Mouse (Mus musculus): ENCODE data around the gene Dbn1. TPM values are rescaled to one million over a fixed set of nuclear protein-coding genes. Genes with fewer than 3 reads are reported as not detected.

Dbn1 gene
- polyA plus RNA-seq, 1 experiment from 2014 or later, result 7.7 TPM

DNA sequence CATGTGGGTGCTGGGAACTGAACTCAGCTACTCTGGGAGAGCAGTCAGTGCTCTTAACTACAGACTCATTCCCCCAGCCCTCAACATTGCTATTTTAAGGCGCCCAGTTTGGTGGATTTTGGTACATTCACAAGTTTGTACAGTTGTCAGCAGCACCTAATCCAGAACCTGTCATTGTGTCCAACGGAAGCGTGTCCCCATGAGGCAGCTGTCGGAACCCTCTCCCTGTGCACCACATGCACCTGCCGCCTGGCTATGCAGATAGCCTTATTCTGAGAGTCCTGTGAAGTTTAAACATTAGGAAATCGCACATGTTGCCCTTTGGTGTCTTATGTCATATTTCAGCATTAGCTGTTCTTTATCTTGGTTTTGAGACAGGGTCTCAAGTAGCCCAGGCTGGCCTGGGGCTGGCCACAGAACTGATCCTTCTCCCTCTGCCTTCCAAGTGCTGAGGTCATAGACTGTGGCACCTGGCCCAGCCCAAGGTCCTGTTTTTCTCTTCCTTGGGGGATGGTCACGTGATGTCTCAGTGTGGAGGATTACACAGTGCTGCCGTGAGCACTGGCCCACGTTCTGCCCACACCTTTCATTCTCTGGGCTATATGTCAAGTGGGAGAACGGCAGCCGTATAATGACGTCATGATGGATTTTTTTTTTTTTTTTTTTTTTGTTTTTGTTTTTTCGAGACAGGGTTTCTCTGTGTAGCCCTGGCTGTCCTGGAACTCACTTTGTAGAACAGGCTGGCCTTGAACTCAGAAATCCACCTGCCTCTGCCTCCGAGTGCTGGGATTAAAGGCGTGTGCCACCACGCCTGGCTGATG is 38.0 kb upstream of the Dbn1 start:
- no peak overlapping the region for H3K9ac ChIP-seq (ENCODE audit: low read depth, low read length)
- 66% methylated on average over 16 of the region's 16 CpGs for WGBS (ENCODE audit: insufficient replicate concordance)
- ATAC-seq (ENCODE audit: low read depth), result no peak
- no peak overlapping the region for H3K4me2 ChIP-seq (ENCODE audit: low read depth, low read length)
- H3K4me1 ChIP-seq (ENCODE audit: control insufficient read depth, low read depth, low read length), result peaks cover 35% of the 10 kb centered on the region
- H3K36me3 ChIP-seq (ENCODE audit: control insufficient read depth, insufficient read depth), result no peaks in the 10 kb centered on the region; the same call in none of the 2 replicates
- no peak overlapping the region for H3K27ac ChIP-seq (ENCODE audit: low read length)
- H3K4me3 ChIP-seq (ENCODE audit: low read depth, low read length), result no peak overlapping the region
- no peaks in the 10 kb centered on the region for H3K27me3 ChIP-seq (ENCODE audit: control insufficient read depth, insufficient read depth, low read depth, low read length)
- H3K9me3 ChIP-seq (replicated peaks; ENCODE audit: control insufficient read depth, low read length), result no peaks in the 10 kb centered on the region

DNA sequence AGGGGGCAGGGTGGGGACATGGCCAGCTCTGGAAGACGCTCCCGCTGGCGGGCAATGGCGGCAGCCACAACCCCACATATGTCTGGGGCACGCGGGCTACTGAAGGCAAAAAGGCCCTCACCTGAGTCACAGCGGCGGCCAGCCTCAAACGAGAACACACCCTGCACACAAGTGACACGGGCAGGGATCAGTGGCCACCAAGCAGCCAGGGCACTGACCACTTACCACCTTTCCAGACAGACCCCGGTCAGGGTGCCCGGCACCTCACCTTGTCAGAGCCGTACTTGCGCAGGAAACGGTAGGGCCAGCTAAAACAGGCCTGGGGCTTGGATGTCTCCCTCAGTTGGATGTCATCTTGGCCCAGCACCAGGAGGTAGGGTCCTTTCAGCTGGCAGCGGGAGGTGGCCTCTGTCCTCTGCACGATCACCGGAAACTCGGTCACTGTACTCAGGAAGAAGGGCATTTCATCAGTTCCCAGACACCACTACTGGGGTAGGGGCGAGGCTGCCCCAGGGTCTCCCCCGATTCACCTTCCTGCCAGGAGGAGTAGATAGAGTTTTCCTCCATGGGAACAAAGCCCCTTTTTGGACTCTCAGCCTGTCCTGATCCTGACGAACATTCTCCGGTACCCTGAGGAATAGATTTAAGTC is 36.2 kb upstream of the Dbn1 start:
- H3K4me3 ChIP-seq (ENCODE audit: low read depth, low read length), result no peak overlapping the region
- ATAC-seq (ENCODE audit: low read depth), result no peak

DNA sequence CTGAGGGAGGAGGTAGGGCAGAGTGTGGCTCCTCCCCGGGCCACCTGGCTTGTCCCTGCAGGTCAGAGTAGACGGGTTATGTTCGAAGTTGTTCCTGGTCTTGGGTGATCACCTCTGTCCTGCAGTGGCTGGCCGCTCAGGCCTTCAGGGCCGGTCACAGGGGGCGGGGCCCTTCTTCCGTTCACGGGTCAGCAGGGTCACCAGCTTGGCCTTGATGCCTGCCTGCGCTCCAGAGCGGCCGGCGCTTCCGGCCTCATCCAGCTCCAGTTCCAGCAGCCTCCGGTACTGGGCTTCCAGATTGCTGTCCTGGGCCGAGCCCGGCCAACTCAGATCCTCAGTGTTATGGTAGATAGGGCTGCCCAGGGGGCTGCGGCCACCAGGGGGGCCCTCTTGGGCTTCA is 35.4 kb upstream of the Dbn1 start:
- ATAC-seq (ENCODE audit: low read depth), result peak; percentile 40
- Histone ChIP-seq H3K4me1 (ENCODE audit: control insufficient read depth, low read depth, low read length) (peaks cover 14% of the 10 kb centered on the region), H3K9me3 (replicated peaks; ENCODE audit: control insufficient read depth, low read length) (peaks cover 3% of the 10 kb centered on the region; the same call in 1 of the 2 replicates), H3K9ac (ENCODE audit: low read depth, low read length) (no peak overlapping the region), H3K27ac (ENCODE audit: low read length) (no peak overlapping the region), H3K36me3 (ENCODE audit: control insufficient read depth, insufficient read depth) (no peaks in the 10 kb centered on the region), H3K4me3 (ENCODE audit: low read depth, low read length) (no peak overlapping the region), H3K4me2 (ENCODE audit: low read depth, low read length) (no peak overlapping the region), H3K27me3 (ENCODE audit: control insufficient read depth, insufficient read depth, low read depth, low read length) (no peaks in the 10 kb centered on the region)
- WGBS (ENCODE audit: insufficient replicate concordance), result 76% methylated on average over 17 of the region's 17 CpGs

More for the DNA sequence above, 36.2 kb upstream of the Dbn1 start:
- H3K9me3 ChIP-seq (replicated peaks; ENCODE audit: control insufficient read depth, low read length), result peaks cover 3% of the 10 kb centered on the region; the same call in 1 of the 2 replicates
- no peak overlapping the region for H3K4me2 ChIP-seq (ENCODE audit: low read depth, low read length)
- H3K36me3 ChIP-seq (ENCODE audit: control insufficient read depth, insufficient read depth), result no peaks in the 10 kb centered on the region
- WGBS (ENCODE audit: insufficient replicate concordance), result 82% methylated on average over 23 of the region's 23 CpGs
- no peak overlapping the region for H3K27ac ChIP-seq (ENCODE audit: low read length)
- no peaks in the 10 kb centered on the region for H3K27me3 ChIP-seq (ENCODE audit: control insufficient read depth, insufficient read depth, low read depth, low read length)
- peaks cover 20% of the 10 kb centered on the region for H3K4me1 ChIP-seq (ENCODE audit: control insufficient read depth, low read depth, low read length)
- no peak overlapping the region for H3K9ac ChIP-seq (ENCODE audit: low read depth, low read length)

DNA sequence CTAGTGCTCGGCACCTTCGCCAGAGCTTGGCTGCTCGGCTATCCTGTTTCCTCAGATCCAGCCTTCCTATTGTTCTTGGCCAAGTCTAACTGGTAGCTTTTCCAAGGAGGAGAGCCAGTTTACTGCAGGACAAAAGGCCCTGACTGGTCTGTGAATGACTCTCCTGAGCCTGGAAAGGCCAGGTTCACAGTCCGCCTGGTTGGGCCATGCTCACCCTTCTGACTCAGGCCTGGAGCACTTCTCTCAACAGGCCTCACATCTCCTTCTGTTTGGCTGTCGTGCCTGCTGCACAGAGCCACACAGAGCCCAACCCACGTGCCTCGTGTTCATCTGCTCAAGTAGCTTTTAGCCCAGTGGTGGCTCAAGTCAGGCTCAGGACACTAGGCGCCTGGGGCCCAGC is 34.8 kb upstream of the Dbn1 start:
- no peak for ATAC-seq (ENCODE audit: low read depth)
- Histone ChIP-seq H3K4me1 (ENCODE audit: control insufficient read depth, low read depth, low read length) (peaks cover 9% of the 10 kb centered on the region), H3K27me3 (ENCODE audit: control insufficient read depth, insufficient read depth, low read depth, low read length) (no peaks in the 10 kb centered on the region), H3K4me3 (ENCODE audit: low read depth, low read length) (no peak overlapping the region), H3K36me3 (ENCODE audit: control insufficient read depth, insufficient read depth) (no peaks in the 10 kb centered on the region), H3K4me2 (ENCODE audit: low read depth, low read length) (no peak overlapping the region), H3K9ac (ENCODE audit: low read depth, low read length) (no peak overlapping the region), H3K27ac (ENCODE audit: low read length) (no peak overlapping the region), H3K9me3 (replicated peaks; ENCODE audit: control insufficient read depth, low read length) (peaks cover 3% of the 10 kb centered on the region; the same call in 1 of the 2 replicates)
- WGBS (ENCODE audit: insufficient replicate concordance), result 61% methylated on average over 8 of the region's 8 CpGs

DNA sequence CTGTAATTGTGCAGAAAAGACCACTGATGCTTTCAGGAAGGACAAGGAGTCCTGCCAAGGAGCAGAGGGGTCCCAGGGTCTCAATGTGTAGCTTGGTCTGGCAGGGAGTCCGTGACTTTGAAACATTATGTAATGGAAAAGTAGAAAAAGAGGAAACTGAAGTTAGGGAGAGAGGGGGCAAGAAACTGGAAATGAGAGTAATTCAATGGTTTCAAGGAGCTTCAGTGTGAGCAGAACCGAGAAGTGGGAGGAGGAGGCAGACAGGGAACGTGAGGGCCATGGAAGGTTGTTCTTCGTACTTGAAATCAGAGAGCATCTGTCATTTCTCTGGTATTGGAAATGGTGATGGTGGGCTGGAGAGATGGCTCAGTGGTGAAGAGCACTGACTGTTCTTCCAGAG is 31.7 kb upstream of the Dbn1 start:
- H3K27ac ChIP-seq (ENCODE audit: low read length), result no peak overlapping the region
- H3K9me3 ChIP-seq (replicated peaks; ENCODE audit: control insufficient read depth, low read length), result peaks cover 3% of the 10 kb centered on the region; the same call in 1 of the 2 replicates
- H3K4me3 ChIP-seq (ENCODE audit: low read depth, low read length), result no peak overlapping the region
- no peak for ATAC-seq (ENCODE audit: low read depth)
- no peak overlapping the region for H3K4me2 ChIP-seq (ENCODE audit: low read depth, low read length)
- no peak overlapping the region for H3K9ac ChIP-seq (ENCODE audit: low read depth, low read length)
- WGBS (ENCODE audit: insufficient replicate concordance), result 35% methylated on average over 4 of the region's 4 CpGs
- H3K27me3 ChIP-seq (ENCODE audit: control insufficient read depth, insufficient read depth, low read depth, low read length), result no peaks in the 10 kb centered on the region
- H3K4me1 ChIP-seq (ENCODE audit: control insufficient read depth, low read depth, low read length), result peaks cover 3% of the 10 kb centered on the region; the same call in 1 of the 2 replicates
- H3K36me3 ChIP-seq (ENCODE audit: control insufficient read depth, insufficient read depth), result no peaks in the 10 kb centered on the region

DNA sequence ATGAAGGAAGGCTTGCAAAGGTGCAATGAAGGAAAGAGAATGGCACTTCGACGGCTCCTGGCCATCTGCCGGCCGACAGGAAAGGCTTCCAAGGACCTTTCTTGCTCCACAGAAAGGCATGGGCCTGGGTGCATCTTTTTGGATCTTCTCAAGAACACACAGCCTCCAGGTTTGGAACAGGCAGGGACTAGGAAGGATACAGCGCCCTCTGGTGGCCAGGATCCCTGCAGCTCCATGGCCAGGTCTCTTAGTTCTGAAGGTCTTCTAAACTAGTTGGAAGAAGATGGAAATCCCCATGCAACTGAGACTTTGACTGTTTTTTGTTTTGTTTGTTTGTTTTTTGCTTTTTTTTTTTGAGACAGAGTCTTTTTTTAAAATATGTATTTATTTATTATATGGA is 29.0 kb upstream of the Dbn1 start:
- WGBS (ENCODE audit: insufficient replicate concordance), result 2% methylated on average over 5 of the region's 5 CpGs
- Histone ChIP-seq H3K9me3 (replicated peaks; ENCODE audit: control insufficient read depth, low read length) (peaks cover 3% of the 10 kb centered on the region; the same call in 1 of the 2 replicates), H3K4me1 (ENCODE audit: control insufficient read depth, low read depth, low read length) (peaks cover 9% of the 10 kb centered on the region), H3K9ac (ENCODE audit: low read depth, low read length) (no peak overlapping the region), H3K27me3 (ENCODE audit: control insufficient read depth, insufficient read depth, low read depth, low read length) (no peaks in the 10 kb centered on the region), H3K27ac (ENCODE audit: low read length) (no peak overlapping the region), H3K4me3 (ENCODE audit: low read depth, low read length) (no peak overlapping the region), H3K36me3 (ENCODE audit: control insufficient read depth, insufficient read depth) (no peaks in the 10 kb centered on the region), H3K4me2 (ENCODE audit: low read depth, low read length) (no peak overlapping the region)
- no peak for ATAC-seq (ENCODE audit: low read depth)

DNA sequence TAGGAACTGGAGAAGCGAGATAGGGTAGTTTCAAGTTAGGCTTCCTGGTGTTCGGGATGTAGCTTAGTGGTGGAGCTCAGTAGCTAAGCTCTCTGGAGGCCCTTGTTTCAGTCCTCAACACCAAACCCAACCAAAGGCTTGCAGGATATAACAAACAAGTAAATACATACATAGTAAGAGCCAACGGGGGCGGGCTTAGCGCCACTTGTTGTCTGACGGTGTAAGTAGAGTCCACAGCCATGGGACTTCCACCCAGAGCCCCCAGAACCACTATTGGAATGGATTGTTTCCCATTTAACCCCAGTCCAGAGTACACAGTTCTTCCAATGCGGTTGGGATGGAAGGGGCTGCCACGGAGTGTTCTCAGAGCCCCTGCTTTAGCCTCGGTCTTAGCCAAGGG is 25.9 kb upstream of the Dbn1 start:
- 30% methylated on average over 9 of the region's 9 CpGs for WGBS (ENCODE audit: insufficient replicate concordance)
- Histone ChIP-seq H3K36me3 (ENCODE audit: control insufficient read depth, insufficient read depth) (no peaks in the 10 kb centered on the region), H3K4me1 (ENCODE audit: control insufficient read depth, low read depth, low read length) (peaks cover 27% of the 10 kb centered on the region), H3K27me3 (ENCODE audit: control insufficient read depth, insufficient read depth, low read depth, low read length) (no peaks in the 10 kb centered on the region), H3K27ac (ENCODE audit: low read length) (no peak overlapping the region), H3K9ac (ENCODE audit: low read depth, low read length) (no peak overlapping the region), H3K9me3 (replicated peaks; ENCODE audit: control insufficient read depth, low read length) (no peaks in the 10 kb centered on the region), H3K4me2 (ENCODE audit: low read depth, low read length) (peak overlapping the region; percentile 94), H3K4me3 (ENCODE audit: low read depth, low read length) (peak overlapping the region; percentile 69; the same call in 1 of the 2 replicates)
- ATAC-seq (ENCODE audit: low read depth), result no peak

DNA sequence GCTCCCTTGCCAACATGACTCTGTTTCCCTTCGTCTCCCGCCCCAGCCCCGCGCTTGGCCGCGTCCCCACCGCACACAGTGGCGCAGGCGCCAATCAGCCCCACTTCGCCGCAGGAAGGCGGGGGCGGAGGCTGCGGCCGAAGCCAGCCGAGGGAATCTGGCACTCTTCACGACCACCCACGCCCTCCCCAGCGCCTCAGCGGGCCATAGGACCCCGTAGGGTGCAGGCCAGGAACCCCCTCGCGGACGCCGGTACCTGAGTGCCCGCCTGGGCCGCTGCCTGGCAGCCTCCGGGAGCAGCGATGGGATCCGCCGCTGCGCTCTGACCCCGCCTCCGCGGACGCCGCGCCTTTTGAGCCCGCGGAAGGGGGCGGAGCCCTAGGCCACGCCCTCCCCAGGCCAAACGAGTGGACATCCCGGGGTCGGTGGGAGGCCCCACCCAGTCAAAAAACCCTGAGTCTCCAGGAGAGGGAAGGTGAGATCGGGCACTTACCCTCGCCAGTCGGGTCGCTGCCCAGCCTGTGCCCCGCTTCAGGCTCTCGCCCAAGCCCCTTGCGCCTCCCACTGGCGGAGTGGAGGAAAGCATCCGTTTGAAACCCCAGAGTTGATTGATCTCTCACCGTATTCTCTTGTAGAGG is 25.3 kb upstream of the Dbn1 start, which contains the start of gene Pdlim7:
Gene Pdlim7 (minus strand): TSS at position 566 of the 638 bp plus-strand sequence.
- Histone ChIP-seq H3K9ac (ENCODE audit: low read depth, low read length) (peak within 1 kb of the TSS; percentile 71), H3K9me3 (replicated peaks; ENCODE audit: control insufficient read depth, low read length) (no peaks in the 10 kb centered on the region), H3K4me3 (ENCODE audit: low read depth, low read length) (peak within 1 kb of the TSS; percentile 69), H3K4me1 (ENCODE audit: control insufficient read depth, low read depth, low read length) (peaks cover 27% of the 10 kb centered on the region), H3K4me2 (ENCODE audit: low read depth, low read length) (peak within 1 kb of the TSS; percentile 94), H3K36me3 (ENCODE audit: control insufficient read depth, insufficient read depth) (no peaks in the 10 kb centered on the region), H3K27ac (ENCODE audit: low read length) (peak within 1 kb of the TSS; percentile 43), H3K27me3 (ENCODE audit: control insufficient read depth, insufficient read depth, low read depth, low read length) (no peaks in the 10 kb centered on the region)
- WGBS (ENCODE audit: insufficient replicate concordance), result under 1% methylated on average over 55 of the region's 55 CpGs
- ATAC-seq (ENCODE audit: low read depth), result peak; percentile 65
